Mouse (Mus musculus): Measurements from ENCODE around the gene Thbs2. TPM values are rescaled to one million over a fixed set of nuclear protein-coding genes. Genes with fewer than 3 reads are reported as not detected.

Gene Thbs2
- polyA plus RNA-seq (2015; fragmentation: Nextera tagmentation; extraction: Ambion mirVana) = 7.7 and 8.2 TPM in 2 replicates

DNA sequence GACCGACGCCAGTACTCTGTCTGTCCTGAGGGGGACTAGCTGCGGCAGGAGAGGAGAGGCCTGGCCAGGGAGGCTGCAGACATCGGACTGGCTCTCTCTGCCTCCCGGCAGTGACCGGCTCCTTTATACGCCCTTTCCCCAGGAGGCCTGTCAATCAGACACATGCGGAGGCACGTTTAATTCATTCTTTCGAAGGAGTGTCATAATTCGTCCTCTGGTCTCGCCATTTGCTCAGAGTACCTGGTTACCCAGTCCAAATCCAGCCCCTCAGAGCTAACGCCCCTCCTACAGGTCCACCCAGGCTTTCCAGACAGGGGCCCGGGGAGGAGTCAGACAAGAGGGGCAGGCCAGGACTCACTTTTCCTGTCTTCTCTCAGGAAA lies at the start of gene Thbs2:
Gene Thbs2, minus strand, starts transcription at position 242 of the 381 bp plus-strand sequence.

Other genes starting within 250 kb of the Thbs2 start
- gene Wdr27, start 248.9 kb upstream of the Thbs2 start, polyA plus RNA-seq (2015; fragmentation: Nextera tagmentation; extraction: Ambion mirVana) = 12.2 and 12.9 TPM in 2 replicates
- 20.4 and 24.6 TPM in 2 replicates for gene 1600012H06Rik, start 248.9 kb upstream of the Thbs2 start, polyA plus RNA-seq (2015; fragmentation: Nextera tagmentation; extraction: Ambion mirVana)

Data from neural tube, postnatal 0 days (tissue).